Mouse (Mus musculus) heart, postnatal 25 days (tissue): ENCODE results near the gene Gm9008. TPM values are rescaled to one million over a fixed set of nuclear protein-coding genes. Genes with fewer than 3 reads are reported as not detected.
"Not testable (repeated sequence)": the region's sequence is repeated elsewhere in the genome, so short reads cannot be mapped to it uniquely, and the experiment has no call there.

ENCODE experiments used
- DNase-seq: peaks from one replicate; pipeline ENCODE4 v3.0.0; 2022; ENCODE audit warnings: low spot score
- intact Hi-C: fragments of 180-260 bp; cut with DNase I; formaldehyde crosslinking; loops from one replicate; pipeline ENCODE4 v1.15.1; 2025
- total RNA-seq, 2 experiments: library from RNA; stranded (reverse); gene quantifications; 2 replicates each; pipeline ENCODE4 v1.2.3; 2021

Gene Gm9008
- 1 to 10 TPM; 1.8 to 2.0 TPM for total RNA-seq

- intact Hi-C loops, DNase-seq: not testable (repeated sequence)
Measured at GRCm38 (mm10) chr6:76497054-76497835, at the start of gene Gm9008. Gm9008 (minus strand) TSS chr6:76497784.

GRCm38 (mm10) chr6:76521975-76522641, 24.5 kb upstream of the Gm9008 start:
- no peak for DNase-seq
- intact Hi-C loops: no loop called here

DNA sequence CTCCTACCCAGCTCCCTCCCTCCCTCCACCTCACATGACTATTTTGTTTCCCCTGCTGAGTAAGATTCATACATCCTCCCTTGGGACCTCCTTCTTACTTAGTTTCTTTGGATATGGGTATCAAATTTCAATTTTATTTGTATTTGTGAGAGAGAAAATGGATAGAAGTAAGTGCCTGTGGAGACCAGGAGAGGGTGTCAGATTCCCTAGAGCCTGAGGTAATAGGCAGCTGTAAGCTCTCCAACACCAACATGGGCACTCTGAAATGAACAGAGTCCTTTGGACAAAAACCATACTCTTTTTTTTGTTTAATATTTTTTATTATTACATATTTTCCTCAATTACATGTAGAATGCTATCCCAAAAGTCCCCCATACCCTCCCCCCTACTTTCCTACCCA, 12.6 kb upstream of the Gm9008 start:
- no peak for DNase-seq
- intact Hi-C loops: no loop called here

DNA sequence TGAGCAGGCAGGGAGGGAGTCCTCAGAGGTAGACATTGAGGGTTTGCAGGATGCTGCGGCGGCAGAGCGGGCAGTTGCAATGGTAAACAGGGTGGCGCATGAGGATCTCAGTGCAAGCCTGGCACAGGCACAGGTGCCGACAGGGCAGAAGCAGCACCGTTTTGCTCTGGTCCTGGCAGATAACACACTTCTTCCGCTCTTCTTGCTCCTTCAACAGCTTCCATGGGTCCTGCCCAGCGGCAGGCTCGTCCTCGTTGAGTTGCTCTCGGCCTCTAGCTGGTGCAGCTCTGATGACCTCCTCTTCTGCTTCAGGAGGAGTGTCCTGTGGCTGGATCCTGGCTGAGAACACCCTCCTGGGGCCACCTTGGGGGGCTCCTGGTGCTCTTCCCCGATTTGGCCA, 1.2 kb downstream of the Gm9008 start:
- DNase-seq, intact Hi-C loops: not testable (repeated sequence)

DNA sequence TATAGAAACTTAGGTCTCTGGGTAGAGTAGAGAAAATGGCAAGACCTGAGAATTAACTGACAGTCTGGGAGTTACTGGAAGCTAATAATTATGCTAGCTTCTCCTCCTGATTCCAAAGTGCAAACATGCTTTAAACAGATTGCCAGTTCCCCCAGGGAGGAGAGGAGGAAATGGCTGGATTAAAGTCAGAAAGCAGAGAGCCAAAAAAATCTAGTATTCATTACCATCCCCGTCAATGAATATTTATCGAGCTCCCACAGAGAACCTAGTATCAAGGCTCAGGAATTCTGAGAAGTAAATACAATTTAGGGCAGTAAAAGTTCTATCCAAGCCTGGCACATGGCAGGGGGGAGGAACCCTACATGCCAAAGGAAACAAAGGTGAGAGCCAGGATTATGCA, 29.4 kb downstream of the Gm9008 start:
- DNase-seq: no peak
- intact Hi-C loops: no loop called here
